Mouse (Mus musculus): ENCODE results near the gene Rrbp1.

Rrbp1 gene

GRCm38 (mm10) chr2:144006686-144007085 lies 4.4 kb downstream of the Rrbp1 start:
- no peak for DNase-seq (ENCODE audit: low spot score in 2 of 2)

GRCm38 (mm10) chr2:144005166-144005955 lies 5.7 kb downstream of the Rrbp1 start:
- DNase-seq (ENCODE audit: low spot score in 2 of 2), result no peak

GRCm38 (mm10) chr2:144003544-144003943 lies 7.5 kb downstream of the Rrbp1 start:
- DNase-seq (ENCODE audit: low spot score in 2 of 2), result peak in 1 of 2 experiments; percentile 42

GRCm38 (mm10) chr2:144002229-144002984 lies 8.7 kb downstream of the Rrbp1 start:
- DNase-seq (ENCODE audit: low spot score in 2 of 2), result no peak

GRCm38 (mm10) chr2:143992977-143993376 lies 18.1 kb downstream of the Rrbp1 start:
- DNase-seq (ENCODE audit: low spot score in 2 of 2), result no peak

- DNase-seq (ENCODE audit: low spot score in 2 of 2), result no peak
Observed at GRCm38 (mm10) chr2:143991964-143992672, 18.9 kb downstream of the Rrbp1 start.

GRCm38 (mm10) chr2:143990997-143991396 lies 20.1 kb downstream of the Rrbp1 start:
- peak in 1 of 2 experiments; percentile 44 for DNase-seq (ENCODE audit: low spot score in 2 of 2)

- no peak for DNase-seq (ENCODE audit: low spot score in 2 of 2)
Observed at GRCm38 (mm10) chr2:143988016-143988415, 23.0 kb downstream of the Rrbp1 start.

DNA sequence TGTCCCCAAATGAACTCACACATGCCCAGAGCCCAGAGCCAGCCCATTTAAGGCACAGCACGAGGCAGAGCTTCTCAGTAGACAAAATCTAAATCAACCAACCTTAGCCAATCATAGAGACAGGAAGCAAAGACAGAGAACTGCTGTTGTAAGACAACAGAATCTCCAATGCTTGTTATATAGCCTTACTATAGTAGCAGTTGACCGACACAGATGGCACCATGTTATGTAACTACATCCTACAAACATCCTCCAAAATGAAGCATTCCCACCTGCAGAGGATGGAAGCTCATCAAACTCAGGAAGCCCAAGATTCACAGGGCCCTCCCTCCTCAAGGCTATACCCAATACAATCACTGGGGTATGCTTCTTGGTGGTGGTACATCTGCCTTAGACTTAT lies 23.6 kb downstream of the Rrbp1 start:
- DNase-seq (ENCODE audit: low spot score in 2 of 2), result no peak

DNA sequence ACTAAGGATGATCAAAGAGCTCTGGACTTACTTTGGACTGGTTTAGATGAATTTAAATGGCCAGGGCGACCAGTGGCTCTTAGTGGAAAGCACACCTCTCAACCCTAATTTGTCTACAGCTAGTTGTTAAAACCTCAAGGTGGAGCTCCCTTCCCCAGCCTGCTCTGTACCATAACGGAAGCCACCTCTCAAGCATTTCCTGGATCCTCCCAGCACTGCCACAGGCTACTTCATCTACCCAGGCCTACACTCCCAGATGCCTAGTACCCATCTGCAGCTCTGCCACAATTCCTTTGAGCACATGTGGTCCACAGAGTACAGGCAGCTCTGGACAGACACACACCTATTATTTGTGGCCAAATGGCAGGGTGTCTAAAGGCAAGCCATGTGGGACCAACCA lies 27.6 kb downstream of the Rrbp1 start:
- DNase-seq (ENCODE audit: low spot score in 2 of 2), result peak in 1 of 2 experiments; percentile 12

DNA sequence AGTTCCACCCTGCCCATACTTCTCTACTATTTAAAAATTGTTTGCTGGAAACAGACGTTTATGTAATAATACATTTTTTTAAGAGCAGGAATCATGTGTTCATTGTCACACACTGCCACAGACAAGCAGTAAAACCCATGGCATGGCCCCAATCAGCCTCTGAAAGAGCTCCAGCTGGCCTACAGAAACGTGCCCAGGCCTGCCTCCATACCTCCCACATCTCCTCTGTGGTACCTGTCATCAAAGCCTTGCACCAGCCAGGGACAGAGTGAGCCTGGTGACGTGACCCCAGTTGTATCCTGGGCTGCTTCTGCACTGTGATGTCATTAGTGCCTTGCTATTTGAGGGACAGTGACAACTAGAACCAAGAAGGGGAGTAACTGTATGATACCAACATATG lies 28.2 kb downstream of the Rrbp1 start:
- peak in 1 of 2 experiments; percentile 22 for DNase-seq (ENCODE audit: low spot score in 2 of 2)

GRCm38 (mm10) chr2:143982152-143982551 lies 28.9 kb downstream of the Rrbp1 start:
- peak in 1 of 2 experiments; percentile 3 for DNase-seq (ENCODE audit: low spot score in 2 of 2)

GRCm38 (mm10) chr2:143980781-143981398 lies 30.2 kb downstream of the Rrbp1 start:
- peak; percentile 83 to 86 for DNase-seq (ENCODE audit: low spot score in 2 of 2)

DNA sequence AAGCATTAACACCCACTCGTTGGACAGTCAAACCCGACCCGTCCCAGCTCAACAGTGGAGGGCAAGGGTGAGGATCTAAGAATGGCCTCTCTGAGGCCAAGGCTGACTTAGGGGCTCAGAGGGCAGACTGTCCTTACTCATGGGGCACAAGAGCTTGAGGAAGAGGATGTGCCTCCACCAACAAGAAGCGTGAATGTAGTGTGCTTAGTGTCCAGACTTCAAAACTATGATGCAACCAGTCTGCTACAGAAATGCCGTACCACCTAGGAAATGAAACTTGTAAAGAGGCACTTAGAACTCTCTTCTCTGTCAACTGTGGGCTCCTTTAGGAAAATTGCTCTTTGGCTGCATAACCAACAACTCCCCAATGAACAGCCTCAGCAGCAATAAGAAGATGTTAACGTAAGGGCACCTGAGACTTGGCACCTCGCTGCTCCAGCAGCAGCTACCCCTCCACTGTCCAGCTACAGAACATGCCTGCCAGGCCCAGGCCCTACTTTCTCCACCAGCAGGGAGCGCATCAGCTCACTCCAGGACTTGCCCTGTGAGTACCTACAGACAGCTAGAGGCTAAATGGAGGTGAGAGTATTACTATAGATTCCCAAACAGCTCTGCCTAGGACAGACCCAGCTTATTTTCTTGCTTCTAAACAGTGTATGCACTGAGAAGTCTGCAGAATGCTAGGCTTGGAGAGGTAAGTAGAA lies 32.5 kb downstream of the Rrbp1 start:
- DNase-seq (ENCODE audit: low spot score in 2 of 2), result peak in 1 of 2 experiments; percentile 25

- no peak for DNase-seq (ENCODE audit: low spot score in 2 of 2)
Observed at GRCm38 (mm10) chr2:143975146-143975649, 35.9 kb downstream of the Rrbp1 start.

GRCm38 (mm10) chr2:143973161-143973560 lies 37.9 kb downstream of the Rrbp1 start:
- DNase-seq (ENCODE audit: low spot score in 2 of 2), result no peak

DNA sequence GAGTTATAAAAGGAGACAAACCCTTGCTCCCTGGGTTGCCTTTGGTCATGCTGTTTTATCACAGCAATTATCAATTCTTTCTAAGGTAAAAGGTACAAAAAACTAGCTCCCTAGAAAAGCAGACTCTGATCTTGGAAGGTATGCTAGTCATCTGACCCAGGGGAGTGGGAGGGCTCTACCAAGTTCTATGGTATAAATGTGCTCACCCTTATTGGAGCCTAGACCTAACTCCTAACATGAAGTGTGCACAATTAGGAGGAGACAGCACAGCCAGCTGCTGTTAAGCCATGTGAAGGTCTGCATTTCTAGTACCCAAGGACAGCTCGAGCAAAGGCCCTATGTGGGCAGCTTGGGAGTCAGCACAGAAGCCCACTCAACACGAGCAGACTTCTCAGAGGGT lies 39.2 kb downstream of the Rrbp1 start:
- DNase-seq (ENCODE audit: low spot score in 2 of 2), result no peak

- no peak for DNase-seq (ENCODE audit: low spot score in 2 of 2)
Observed at GRCm38 (mm10) chr2:143970841-143971240, 40.2 kb downstream of the Rrbp1 start.

- no peak for DNase-seq (ENCODE audit: low spot score in 2 of 2)
Observed at GRCm38 (mm10) chr2:143969260-143969659, 41.8 kb downstream of the Rrbp1 start.

- DNase-seq (ENCODE audit: low spot score in 2 of 2), result no peak
Observed at GRCm38 (mm10) chr2:143963318-143963717, 47.7 kb downstream of the Rrbp1 start.

GRCm38 (mm10) chr2:143962192-143962591 lies 48.9 kb downstream of the Rrbp1 start:
- DNase-seq (ENCODE audit: low spot score in 2 of 2), result no peak

Measured in right cerebral cortex, postnatal 10 days (tissue).